Mouse (Mus musculus) neural tube, embryonic 13.5 days (tissue): Measurements from ENCODE around the gene Vmn1r3. TPM values are rescaled to one million over a fixed set of nuclear protein-coding genes. Genes with fewer than 3 reads are reported as not detected.
A peak's percentile ranks its signal among the peaks of the same experiment; 100 is the strongest.
"Not testable (repeated sequence)": the region's sequence is repeated elsewhere in the genome, so short reads cannot be mapped to it uniquely, and the experiment has no call there.

Source experiments
- ATAC-seq: fragments of 200-750 bp; cut with Nextera tagmentation; 2 replicates; pipeline ENCODE4 v1.8.0; 2017; ENCODE audit warnings: low read depth, mild to moderate bottlenecking, moderate TSS enrichment, moderate library complexity
- H3K27ac ChIP-seq: fragments of 300-500 bp; sonication (generic); replicated peaks from 2 replicates; pipeline ENCODE4 v1.5.1; 2015; ENCODE audit warnings: moderate library complexity, mild to moderate bottlenecking, inconsistent platforms
- H3K27me3 ChIP-seq: fragments of 300-500 bp; sonication (generic); 2 replicates; pipeline ENCODE4 v1.6.1; 2015; ENCODE audit warnings: mild to moderate bottlenecking, inconsistent platforms
- H3K36me3 ChIP-seq: fragments of 300-500 bp; sonication (generic); 2 replicates; pipeline ENCODE4 v1.6.1; 2015; ENCODE audit warnings: mild to moderate bottlenecking, inconsistent platforms
- H3K4me1 ChIP-seq: fragments of 300-500 bp; sonication (generic); replicated peaks from 2 replicates; pipeline ENCODE4 v1.6.1; 2015; ENCODE audit warnings: inconsistent platforms
- H3K4me2 ChIP-seq: fragments of 300-500 bp; sonication (generic); 2 replicates; pipeline ENCODE4 v1.6.1; 2015; ENCODE audit warnings: inconsistent platforms, mild to moderate bottlenecking, moderate library complexity
- H3K4me3 ChIP-seq: fragments of 300-500 bp; sonication (generic); 2 replicates; pipeline ENCODE4 v1.5.1; 2015; ENCODE audit warnings: mild to moderate bottlenecking, inconsistent platforms
- H3K9ac ChIP-seq: fragments of 300-500 bp; sonication (generic); 2 replicates; pipeline ENCODE4 v1.6.1; 2015; ENCODE audit warnings: moderate library complexity, mild to moderate bottlenecking, inconsistent platforms
- H3K9me3 ChIP-seq: fragments of 300-500 bp; sonication (generic); 2 replicates; pipeline ENCODE4 v1.6.1; 2016; ENCODE audit warnings: inconsistent platforms
- WGBS: fragments of 180-500 bp; shearing (Covaris S2); methylation state at CpG from one replicate; pipeline ENCODE4 v1.1.7; 2015; 5-methylcytosine and 5-hydroxymethylcytosine counted together
- polyA plus RNA-seq: library from polyadenylated mRNA; unstranded; fragments of >200 nt; fragmentation: Nextera tagmentation; extraction: Ambion mirVana; gene quantifications from 2 replicates; pipeline ENCODE4 v1.2.1, GENCODE M21; 2015

Vmn1r3 gene
- not detected in 2 replicates for polyA plus RNA-seq

- 100% methylated on average over 1 of the region's 1 CpGs for WGBS
- not testable (repeated sequence) for H3K4me3 ChIP-seq
Observed at GRCm38 (mm10) chr4:3185258-3185657, at the start of gene Vmn1r3. Gene Vmn1r3 (minus strand): TSS chr4:3185358.

GRCm38 (mm10) chr4:3232053-3232452 lies 46.9 kb upstream of the Vmn1r3 start:
- no peaks in the 10 kb centered on the region for H3K36me3 ChIP-seq
- ATAC-seq, result no peak
- H3K4me2 ChIP-seq, result no peak overlapping the region
- no peak overlapping the region for H3K4me3 ChIP-seq
- peaks cover 30% of the 10 kb centered on the region for H3K9me3 ChIP-seq
- 72% methylated on average over 6 of the region's 6 CpGs for WGBS
- H3K27me3 ChIP-seq, result peaks cover 6% of the 10 kb centered on the region
- H3K4me1 ChIP-seq, result 0 out of 2 replicates have a peak, but pooled peaks cover 3% of the 10 kb centered on the region
- H3K27ac ChIP-seq, result no peak overlapping the region
- no peak overlapping the region for H3K9ac ChIP-seq

More at GRCm38 (mm10) chr4:3185258-3185657, at the start of gene Vmn1r3:
- not testable (repeated sequence) for H3K36me3 ChIP-seq, H3K4me2 ChIP-seq, H3K4me1 ChIP-seq, H3K27me3 ChIP-seq, ATAC-seq, H3K27ac ChIP-seq, H3K9ac ChIP-seq
- peaks cover 12% of the 10 kb centered on the region for H3K9me3 ChIP-seq

DNA sequence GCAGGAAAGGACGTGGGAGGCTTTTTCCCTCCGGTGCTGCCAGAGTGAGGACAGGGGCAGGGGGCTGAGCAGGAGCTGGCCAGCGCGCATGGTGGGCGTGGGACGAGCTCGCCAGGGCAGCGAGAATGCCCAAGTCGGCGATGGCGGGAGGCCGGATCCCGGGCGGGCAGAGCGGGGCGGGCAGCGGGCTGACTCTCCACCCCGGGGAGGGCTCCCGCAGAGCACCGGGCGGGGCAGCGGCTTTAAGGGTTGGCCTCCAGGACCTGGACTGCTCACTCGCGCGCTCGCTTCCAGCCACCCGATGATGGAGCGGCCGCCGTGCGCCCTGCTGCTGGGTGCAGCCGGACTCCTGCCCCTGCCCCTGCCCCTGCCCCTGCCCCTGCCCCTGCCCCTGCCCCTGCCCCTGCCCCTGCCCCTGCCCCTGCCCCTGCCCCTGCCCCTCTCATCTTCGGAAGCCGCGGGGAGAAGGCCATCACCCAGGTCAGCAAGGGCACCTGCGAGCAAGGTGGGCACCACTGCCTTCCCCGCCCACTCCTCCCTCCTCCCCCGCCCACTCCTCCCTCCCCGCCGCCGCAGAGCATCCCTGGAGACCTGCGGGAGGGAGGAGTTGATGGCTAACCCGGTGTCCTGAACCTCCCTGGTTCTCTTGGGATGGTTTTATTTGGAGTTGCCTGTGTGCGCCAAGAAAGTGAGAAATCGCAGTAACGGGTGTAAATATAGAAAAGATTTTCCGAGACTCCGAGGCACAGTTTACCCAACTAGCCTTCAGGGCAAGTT lies 45.9 kb upstream of the Vmn1r3 start:
- Histone ChIP-seq H3K9me3 (peaks cover 35% of the 10 kb centered on the region), H3K9ac (0 out of 2 replicates have a peak overlapping the region, but pooled peaks have one; percentile 27)
- 5% methylated on average over 39 of the region's 48 CpGs for WGBS

DNA sequence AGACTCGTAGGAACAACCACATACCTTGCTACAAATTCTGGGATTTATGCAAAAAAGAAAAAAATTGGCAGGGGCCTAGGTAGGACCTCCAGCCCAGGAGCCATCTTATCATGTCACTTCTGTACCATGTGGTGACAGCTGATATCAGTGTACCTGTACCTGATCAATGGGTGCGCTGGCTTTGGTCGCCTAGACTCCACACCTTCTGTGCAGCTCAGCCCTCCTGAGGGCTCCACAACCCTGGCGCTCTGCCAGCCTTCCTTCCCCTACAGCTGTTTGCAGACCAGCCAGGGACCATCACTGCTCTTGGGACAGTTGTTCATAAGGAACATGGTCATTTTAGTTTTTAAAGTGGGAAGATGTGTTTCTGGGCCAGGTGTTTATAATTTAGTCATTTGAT lies 44.4 kb upstream of the Vmn1r3 start:
- no peak overlapping the region for H3K9ac ChIP-seq
- H3K27me3 ChIP-seq, result peaks cover 6% of the 10 kb centered on the region
- H3K4me1 ChIP-seq, result 0 out of 2 replicates have a peak, but pooled peaks cover 3% of the 10 kb centered on the region
- no peak overlapping the region for H3K27ac ChIP-seq
- H3K4me3 ChIP-seq, result no peak overlapping the region
- no peak overlapping the region for H3K4me2 ChIP-seq
- 76% methylated on average over 4 of the region's 4 CpGs for WGBS
- peaks cover 46% of the 10 kb centered on the region for H3K9me3 ChIP-seq
- no peaks in the 10 kb centered on the region for H3K36me3 ChIP-seq
- 0 out of 2 replicates have a peak, but pooled peaks have one; percentile 20 for ATAC-seq

More for the DNA sequence above, 45.9 kb upstream of the Vmn1r3 start:
- Histone ChIP-seq H3K4me1 (0 out of 2 replicates have a peak, but pooled peaks cover 3% of the 10 kb centered on the region), H3K36me3 (no peaks in the 10 kb centered on the region), H3K4me2 (peak overlapping the region; percentile 57), H3K27me3 (peaks cover 6% of the 10 kb centered on the region), H3K27ac (no peak overlapping the region), H3K4me3 (peak overlapping the region; percentile 33)
- ATAC-seq, result no peak

GRCm38 (mm10) chr4:3228476-3228875 lies 43.3 kb upstream of the Vmn1r3 start:
- Histone ChIP-seq H3K9me3 (peaks cover 46% of the 10 kb centered on the region), H3K36me3 (no peaks in the 10 kb centered on the region), H3K27ac (no peak overlapping the region), H3K4me3 (no peak overlapping the region), H3K27me3 (peaks cover 6% of the 10 kb centered on the region), H3K4me1 (0 out of 2 replicates have a peak, but pooled peaks cover 3% of the 10 kb centered on the region), H3K4me2 (no peak overlapping the region), H3K9ac (no peak overlapping the region)
- 0 out of 2 replicates have a peak, but pooled peaks have one; percentile 13 for ATAC-seq
- 68% methylated on average over 4 of the region's 4 CpGs for WGBS

- WGBS, result 68% methylated on average over 5 of the region's 5 CpGs
- Histone ChIP-seq H3K36me3 (no peaks in the 10 kb centered on the region), H3K4me3 (no peak overlapping the region), H3K4me1 (0 out of 2 replicates have a peak, but pooled peaks cover 3% of the 10 kb centered on the region), H3K27me3 (peaks cover 4% of the 10 kb centered on the region), H3K27ac (no peak overlapping the region), H3K4me2 (no peak overlapping the region), H3K9me3 (peaks cover 42% of the 10 kb centered on the region), H3K9ac (no peak overlapping the region)
- no peak for ATAC-seq
Observed at GRCm38 (mm10) chr4:3227751-3228150, 42.6 kb upstream of the Vmn1r3 start.

- Histone ChIP-seq H3K9me3 (peaks cover 38% of the 10 kb centered on the region), H3K9ac (no peak overlapping the region)
- ATAC-seq, result no peak
Observed at GRCm38 (mm10) chr4:3226488-3226887, 41.3 kb upstream of the Vmn1r3 start.

DNA sequence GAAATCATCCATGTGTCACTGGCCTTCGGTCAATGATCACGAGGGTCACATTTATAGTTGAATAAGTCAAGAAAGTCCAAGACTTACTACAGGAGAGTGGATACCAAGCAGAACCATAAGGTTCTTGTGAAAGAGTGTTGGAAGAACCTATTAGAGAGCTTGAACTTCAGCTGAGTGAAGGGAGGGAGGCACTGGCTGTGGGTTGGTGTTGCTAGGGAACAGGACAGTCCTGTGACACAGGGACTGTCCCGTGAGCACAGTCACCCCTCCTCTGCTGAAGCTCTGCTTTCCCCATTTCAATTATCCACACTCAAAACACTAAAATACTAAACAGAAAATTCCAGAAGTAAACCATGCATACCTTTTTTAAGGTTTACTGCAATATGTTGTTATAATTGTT lies 40.3 kb upstream of the Vmn1r3 start:
- H3K4me1 ChIP-seq, ATAC-seq, H3K4me2 ChIP-seq, H3K27me3 ChIP-seq, H3K4me3 ChIP-seq, H3K27ac ChIP-seq, H3K9ac ChIP-seq, H3K36me3 ChIP-seq: not testable (repeated sequence)
- H3K9me3 ChIP-seq, result peaks cover 38% of the 10 kb centered on the region
- WGBS, result 59% methylated on average over 3 of the region's 3 CpGs

More at GRCm38 (mm10) chr4:3226488-3226887, 41.3 kb upstream of the Vmn1r3 start:
- H3K4me1 ChIP-seq, result 0 out of 2 replicates have a peak, but pooled peaks cover 3% of the 10 kb centered on the region
- H3K27ac ChIP-seq, result no peak overlapping the region
- H3K4me2 ChIP-seq, result no peak overlapping the region
- 78% methylated on average over 3 of the region's 3 CpGs for WGBS
- no peak overlapping the region for H3K4me3 ChIP-seq
- H3K36me3 ChIP-seq, result no peaks in the 10 kb centered on the region
- H3K27me3 ChIP-seq, result peaks cover 3% of the 10 kb centered on the region; the same call in 1 of the 2 replicates

GRCm38 (mm10) chr4:3224848-3225247 lies 39.7 kb upstream of the Vmn1r3 start:
- ATAC-seq, H3K4me3 ChIP-seq, H3K27me3 ChIP-seq, H3K4me2 ChIP-seq, H3K9ac ChIP-seq, H3K4me1 ChIP-seq, H3K36me3 ChIP-seq, H3K27ac ChIP-seq: not testable (repeated sequence)
- WGBS, result 53% methylated on average over 3 of the region's 3 CpGs
- peaks cover 36% of the 10 kb centered on the region for H3K9me3 ChIP-seq

- 75% methylated on average over 6 of the region's 9 CpGs for WGBS
- ATAC-seq, H3K4me1 ChIP-seq, H3K27me3 ChIP-seq, H3K4me2 ChIP-seq, H3K9ac ChIP-seq, H3K36me3 ChIP-seq, H3K27ac ChIP-seq, H3K4me3 ChIP-seq: not testable (repeated sequence)
- peaks cover 28% of the 10 kb centered on the region for H3K9me3 ChIP-seq
Observed at GRCm38 (mm10) chr4:3223483-3224209, 38.5 kb upstream of the Vmn1r3 start.

GRCm38 (mm10) chr4:3216382-3216781 lies 31.2 kb upstream of the Vmn1r3 start:
- not testable (repeated sequence) for H3K9ac ChIP-seq
- WGBS, result 74% methylated on average over 2 of the region's 2 CpGs

GRCm38 (mm10) chr4:3213349-3213748 lies 28.2 kb upstream of the Vmn1r3 start:
- not testable (repeated sequence) for H3K36me3 ChIP-seq, H3K9me3 ChIP-seq, H3K27ac ChIP-seq, H3K27me3 ChIP-seq, H3K4me3 ChIP-seq, H3K4me1 ChIP-seq, H3K9ac ChIP-seq, H3K4me2 ChIP-seq, ATAC-seq
- 79% methylated on average over 4 of the region's 4 CpGs for WGBS

More at GRCm38 (mm10) chr4:3216382-3216781, 31.2 kb upstream of the Vmn1r3 start:
- not testable (repeated sequence) for H3K4me3 ChIP-seq, H3K4me1 ChIP-seq, H3K9me3 ChIP-seq, H3K36me3 ChIP-seq, ATAC-seq, H3K27me3 ChIP-seq, H3K4me2 ChIP-seq, H3K27ac ChIP-seq
